Mouse (Mus musculus) ES-E14 (cell line): ENCODE measurements around the gene Itprid2. TPM values are rescaled to one million over a fixed set of nuclear protein-coding genes. Genes with fewer than 3 reads are reported as not detected.

Experiments
- DNase-seq: peaks from one replicate; pipeline ENCODE4 v3.0.0-alpha.2; 2013; ENCODE audit warnings: low read depth, low spot score
- H3K27ac ChIP-seq: 2 replicates; pipeline ENCODE4 v1.5.1; 2012; ENCODE audit warnings: low read depth, mild to moderate bottlenecking, low read length, moderate library complexity, mixed read lengths; ENCODE audit not compliant: poor library complexity, insufficient read depth, severe bottlenecking
- H3K36me3 ChIP-seq: 2 replicates; pipeline ENCODE4 v1.6.1; 2012; ENCODE audit warnings: mild to moderate bottlenecking, low read length, moderate library complexity, mixed read lengths; ENCODE audit not compliant: control insufficient read depth, poor library complexity, insufficient read depth, severe bottlenecking
- H3K4me1 ChIP-seq, 2 experiments: fragments of 150-350 bp in 1 of 2; sonication (generic) in 1 of 2; 2 replicates each; pipeline ENCODE4 v1.6.1; 2012; ENCODE audit warnings: low read length in 2 of 2, mild to moderate bottlenecking in 1 of 2, mixed read lengths in 1 of 2; ENCODE audit not compliant: control insufficient read depth in 2 of 2, insufficient read depth in 2 of 2, poor library complexity in 1 of 2
- H3K4me3 ChIP-seq, 2 experiments: fragments of 150-350 bp in 1 of 2; sonication (generic) in 1 of 2; 2 replicates each; pipeline ENCODE4 v1.5.1; 2012; ENCODE audit warnings: low read length in 2 of 2, low read depth in 1 of 2, mild to moderate bottlenecking in 1 of 2, mixed read lengths in 1 of 2; ENCODE audit not compliant: insufficient read depth in 1 of 2, poor library complexity in 1 of 2, severe bottlenecking in 1 of 2
- H3K9ac ChIP-seq: 2 replicates; pipeline ENCODE4 v1.6.1; 2012; ENCODE audit warnings: low read depth, mild to moderate bottlenecking, low read length, mixed read lengths; ENCODE audit not compliant: poor library complexity, insufficient read depth, severe bottlenecking
- H3K9me3 ChIP-seq: fragments of 150-350 bp; sonication (generic); 2 replicates; pipeline ENCODE4 v1.6.1; 2012; ENCODE audit warnings: low read depth, mild to moderate bottlenecking, low read length; ENCODE audit not compliant: control insufficient read depth, insufficient read depth
- CHD2 ChIP-seq: IDR thresholded peaks from 2 replicates; pipeline ENCODE4 v1.6.1; 2014; ENCODE audit warnings: mild to moderate bottlenecking, low read depth, low read length, inconsistent platforms
- HCFC1 ChIP-seq: IDR thresholded peaks from 2 replicates; pipeline ENCODE4 v1.6.1; 2012; ENCODE audit warnings: low read length, inconsistent platforms, borderline replicate concordance; ENCODE audit not compliant: insufficient read depth
- MAFK ChIP-seq: IDR thresholded peaks from 2 replicates; pipeline ENCODE4 v1.6.1; 2014; ENCODE audit warnings: mild to moderate bottlenecking, low read depth, low read length, inconsistent platforms; ENCODE audit not compliant: insufficient read depth
- ZC3H11A ChIP-seq: IDR thresholded peaks from 2 replicates; pipeline ENCODE4 v1.6.1; 2012; ENCODE audit warnings: low read depth, mild to moderate bottlenecking, inconsistent platforms, low read length, borderline replicate concordance
- ZNF384 ChIP-seq: IDR thresholded peaks from 2 replicates; pipeline ENCODE4 v1.6.1; 2012; ENCODE audit warnings: low read depth, low read length, inconsistent platforms
- in situ Hi-C, 2 experiments: fragments of 600-800 bp; cut with MboI; formaldehyde crosslinking; loops; one replicate each; pipeline ENCODE4 v1.15.1; 2025; ENCODE audit warnings: low sequenced_read_pairs in 2 of 2, inconsistent platforms in 1 of 2; ENCODE audit not compliant: unreplicated experiment in 2 of 2
- total RNA-seq: library from RNA; depleted of rRNA; stranded (reverse); fragments of 300-350 nt; gene quantifications from 2 replicates; pipeline ENCODE4 v1.2.3, GENCODE M21; 2012

Itprid2 gene
- total RNA-seq, 1 experiment: 12.1 TPM

GRCm38 (mm10) chr2:79623256-79623655, 11.9 kb upstream of the Itprid2 start:
- H3K9ac ChIP-seq: no peak overlapping the region
- H3K27ac ChIP-seq: no peak overlapping the region
- H3K4me1 ChIP-seq: no peaks in the 10 kb centered on the region
- no peak for DNase-seq
- H3K4me3 ChIP-seq: no peak overlapping the region
- TF ChIP-seq ZC3H11A: no peak
- no peak for TF ChIP-seq MAFK
- no peak for TF ChIP-seq CHD2
- TF ChIP-seq HCFC1: no peak
- no peak for TF ChIP-seq ZNF384
- no peaks in the 10 kb centered on the region for H3K36me3 ChIP-seq
- in situ Hi-C loops: no loop called here
- no peaks in the 10 kb centered on the region for H3K9me3 ChIP-seq

DNA sequence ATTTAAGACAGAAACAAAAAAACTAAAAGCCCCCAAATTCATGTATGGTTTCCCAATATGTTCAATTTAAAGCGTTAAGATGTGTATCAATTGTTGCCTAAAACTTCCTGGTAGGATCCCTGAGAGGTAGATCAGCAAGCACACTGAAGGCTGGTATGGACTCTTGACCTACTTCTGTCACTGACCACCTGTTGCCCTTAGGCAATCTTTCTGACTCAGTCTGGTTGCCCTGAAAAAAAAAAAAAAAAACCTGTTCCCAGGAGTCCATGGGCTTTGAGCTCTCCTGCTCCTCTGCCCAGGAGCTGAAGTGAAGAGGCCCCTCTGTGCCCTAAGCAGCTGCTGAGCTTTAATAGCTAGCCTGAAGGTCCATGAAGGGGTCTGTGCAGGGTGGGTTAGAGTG, 7.5 kb upstream of the Itprid2 start:
- no peak overlapping the region for H3K9ac ChIP-seq
- H3K36me3 ChIP-seq: no peaks in the 10 kb centered on the region
- H3K4me3 ChIP-seq: no peak overlapping the region
- H3K27ac ChIP-seq: no peak overlapping the region
- no peak for TF ChIP-seq MAFK
- TF ChIP-seq ZNF384: peak; percentile 72
- no peak for TF ChIP-seq HCFC1
- no peak for TF ChIP-seq ZC3H11A
- no peak for DNase-seq
- H3K9me3 ChIP-seq: no peaks in the 10 kb centered on the region
- no peaks in the 10 kb centered on the region for H3K4me1 ChIP-seq
- in situ Hi-C loops: no loop called here

GRCm38 (mm10) chr2:79630231-79630630, 4.9 kb upstream of the Itprid2 start:
- DNase-seq: no peak
- Histone ChIP-seq H3K4me1 (no peaks in the 10 kb centered on the region), H3K4me3 (no peak overlapping the region), H3K9me3 (no peaks in the 10 kb centered on the region), H3K9ac (no peak overlapping the region), H3K27ac (no peak overlapping the region), H3K36me3 (no peaks in the 10 kb centered on the region)
- in situ Hi-C loops: no loop called here
- TF ChIP-seq ZNF384 (no peak), MAFK (no peak), HCFC1 (no peak), CHD2 (no peak), ZC3H11A (no peak)

- TF ChIP-seq CHD2 (peak; percentile 79; the same call in 1 of the 2 replicates), MAFK (no peak), HCFC1 (0 out of 2 replicates have a peak, but pooled peaks have one; percentile 9), ZNF384 (no peak), ZC3H11A (no peak)
- in situ Hi-C loops: no loop called here
- Histone ChIP-seq H3K4me1 (no peaks in the 10 kb centered on the region), H3K36me3 (no peaks in the 10 kb centered on the region), H3K4me3 (peak overlapping the region; percentile 73 to 75), H3K9me3 (no peaks in the 10 kb centered on the region), H3K9ac (peak overlapping the region; percentile 78), H3K27ac (no peak overlapping the region)
- DNase-seq: peak; percentile 33
These were observed 507 bp downstream of the Itprid2 start for GRCm38 (mm10) chr2:79635426-79636291.

DNA sequence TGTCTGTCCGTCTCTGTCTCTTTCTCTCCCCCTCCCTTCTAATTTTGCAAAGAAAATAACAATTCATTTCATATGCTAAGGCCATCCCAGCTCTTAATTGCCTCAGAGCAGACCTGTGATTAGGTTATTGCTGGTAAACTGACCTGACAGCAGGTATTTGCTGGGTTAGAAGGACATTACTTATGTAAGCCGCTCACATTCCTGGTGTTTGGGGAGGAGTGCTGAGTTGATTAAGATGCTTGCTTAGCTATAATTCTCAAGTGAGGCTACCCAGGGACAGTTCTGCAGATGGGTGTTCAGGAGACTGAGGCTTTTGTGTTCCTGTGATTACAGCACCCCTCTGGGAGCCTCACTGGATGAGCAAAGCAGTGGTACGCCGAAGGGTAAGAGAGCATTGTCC, 3.8 kb downstream of the Itprid2 start:
- no peak overlapping the region for H3K4me3 ChIP-seq
- H3K9me3 ChIP-seq: no peaks in the 10 kb centered on the region
- in situ Hi-C loops: no loop called here
- no peak overlapping the region for H3K27ac ChIP-seq
- DNase-seq: no peak
- H3K36me3 ChIP-seq: no peaks in the 10 kb centered on the region
- TF ChIP-seq ZC3H11A (no peak), HCFC1 (no peak), ZNF384 (no peak), CHD2 (no peak), MAFK (no peak)
- no peaks in the 10 kb centered on the region for H3K4me1 ChIP-seq
- H3K9ac ChIP-seq: no peak overlapping the region
